Mouse (Mus musculus): ENCODE data around the gene Selenop. TPM values are rescaled to one million over a fixed set of nuclear protein-coding genes. Genes with fewer than 3 reads are reported as not detected.

The Selenop gene
- polyA plus RNA-seq, 1 experiment from 2014 or later: 106 TPM

- Histone ChIP-seq H3K27ac (ENCODE audit: low read length) (no peak overlapping the region), H3K4me1 (ENCODE audit: control insufficient read depth, insufficient read depth, low read length) (no peaks in the 10 kb centered on the region), H3K9ac (ENCODE audit: low read depth, low read length) (no peak overlapping the region), H3K27me3 (ENCODE audit: control insufficient read depth, insufficient read depth, low read depth, low read length) (no peaks in the 10 kb centered on the region), H3K4me2 (ENCODE audit: low read length) (no peak overlapping the region), H3K4me3 (ENCODE audit: low read depth, low read length) (no peak overlapping the region), H3K9me3 (replicated peaks; ENCODE audit: control insufficient read depth, low read length, poor library complexity, severe bottlenecking) (no peaks in the 10 kb centered on the region), H3K36me3 (ENCODE audit: control insufficient read depth, insufficient read depth, low read length) (no peaks in the 10 kb centered on the region)
- 98% methylated on average over 4 of the region's 4 CpGs for WGBS
- ATAC-seq: no peak
Observed at GRCm38 (mm10) chr15:3264293-3264692, 4.1 kb upstream of the Selenop start.

DNA sequence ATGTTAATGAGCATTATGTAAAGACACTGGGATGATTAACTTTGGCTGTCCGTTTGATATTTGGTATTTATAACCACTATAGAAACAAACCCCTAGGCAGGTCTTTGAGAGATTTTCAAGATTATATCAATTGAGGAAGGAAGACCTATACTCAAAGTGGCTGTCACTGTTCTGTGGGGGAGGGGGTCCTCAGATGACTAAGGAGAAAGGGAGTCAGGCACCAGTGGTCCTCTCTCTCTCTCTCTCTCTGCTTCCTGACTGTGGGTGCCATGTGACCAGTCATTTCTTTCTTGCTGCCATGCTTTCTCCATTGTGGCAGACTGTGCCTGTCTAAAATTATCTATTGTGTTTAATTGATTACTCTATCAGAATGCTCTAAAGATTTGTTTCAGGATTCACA, 3.5 kb upstream of the Selenop start:
- H3K27ac ChIP-seq (ENCODE audit: low read length): no peak overlapping the region
- no peaks in the 10 kb centered on the region for H3K36me3 ChIP-seq (ENCODE audit: control insufficient read depth, insufficient read depth, low read length)
- no peak overlapping the region for H3K4me3 ChIP-seq (ENCODE audit: low read depth, low read length)
- H3K9ac ChIP-seq (ENCODE audit: low read depth, low read length): no peak overlapping the region
- no peak overlapping the region for H3K4me2 ChIP-seq (ENCODE audit: low read length)
- no peaks in the 10 kb centered on the region for H3K27me3 ChIP-seq (ENCODE audit: control insufficient read depth, insufficient read depth, low read depth, low read length)
- H3K4me1 ChIP-seq (ENCODE audit: control insufficient read depth, insufficient read depth, low read length): no peaks in the 10 kb centered on the region
- no peaks in the 10 kb centered on the region for H3K9me3 ChIP-seq (replicated peaks; ENCODE audit: control insufficient read depth, low read length, poor library complexity, severe bottlenecking)
- no peak for ATAC-seq
- WGBS: 91% methylated on average over 1 of the region's 1 CpGs

DNA sequence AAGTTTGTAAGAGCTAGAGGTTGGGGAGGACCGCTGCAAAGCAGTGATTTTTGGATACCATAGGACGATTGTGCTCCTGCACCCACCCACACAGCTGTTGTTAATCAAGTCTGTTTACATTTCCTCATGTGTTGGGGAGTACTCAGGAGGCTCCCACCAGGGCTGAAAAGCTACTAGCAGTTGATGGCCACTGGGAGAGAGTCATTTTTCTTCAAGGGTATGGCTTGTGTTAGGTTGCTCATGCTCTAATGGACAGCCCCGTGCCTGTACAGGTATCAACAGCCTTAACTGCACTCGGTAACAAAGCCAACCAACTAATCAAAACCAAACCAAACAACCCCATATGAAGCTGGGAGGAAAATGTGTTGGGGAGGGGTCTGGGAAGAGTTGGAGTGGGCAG, 1.1 kb downstream of the Selenop start:
- H3K27ac ChIP-seq (ENCODE audit: low read length): no peak overlapping the region
- ATAC-seq: peak; percentile 9; the same call in 1 of the 2 replicates
- no peaks in the 10 kb centered on the region for H3K27me3 ChIP-seq (ENCODE audit: control insufficient read depth, insufficient read depth, low read depth, low read length)
- H3K4me1 ChIP-seq (ENCODE audit: control insufficient read depth, insufficient read depth, low read length): 0 out of 2 replicates have a peak, but pooled peaks cover 3% of the 10 kb centered on the region
- no peak overlapping the region for H3K4me2 ChIP-seq (ENCODE audit: low read length)
- H3K9ac ChIP-seq (ENCODE audit: low read depth, low read length): no peak overlapping the region
- H3K36me3 ChIP-seq (ENCODE audit: control insufficient read depth, insufficient read depth, low read length): no peaks in the 10 kb centered on the region
- H3K4me3 ChIP-seq (ENCODE audit: low read depth, low read length): no peak overlapping the region
- no peaks in the 10 kb centered on the region for H3K9me3 ChIP-seq (replicated peaks; ENCODE audit: control insufficient read depth, low read length, poor library complexity, severe bottlenecking)
- 92% methylated on average over 4 of the region's 4 CpGs for WGBS

GRCm38 (mm10) chr15:3269996-3270645, 1.8 kb downstream of the Selenop start:
- Histone ChIP-seq H3K27me3 (ENCODE audit: control insufficient read depth, insufficient read depth, low read depth, low read length) (no peaks in the 10 kb centered on the region), H3K9me3 (replicated peaks; ENCODE audit: control insufficient read depth, low read length, poor library complexity, severe bottlenecking) (no peaks in the 10 kb centered on the region), H3K27ac (ENCODE audit: low read length) (no peak overlapping the region), H3K36me3 (ENCODE audit: control insufficient read depth, insufficient read depth, low read length) (no peaks in the 10 kb centered on the region), H3K4me1 (ENCODE audit: control insufficient read depth, insufficient read depth, low read length) (0 out of 2 replicates have a peak, but pooled peaks cover 3% of the 10 kb centered on the region), H3K9ac (ENCODE audit: low read depth, low read length) (no peak overlapping the region), H3K4me2 (ENCODE audit: low read length) (peak overlapping the region; percentile 51), H3K4me3 (ENCODE audit: low read depth, low read length) (no peak overlapping the region)
- peak; percentile 50 for ATAC-seq
- 16% methylated on average over 6 of the region's 6 CpGs for whole genome bisulfite sequencing

GRCm38 (mm10) chr15:3270646-3271077, 2.3 kb downstream of the Selenop start:
- peak; percentile 76 for ATAC-seq
- 3% methylated on average over 12 of the region's 12 CpGs for WGBS
- Histone ChIP-seq H3K4me1 (ENCODE audit: control insufficient read depth, insufficient read depth, low read length) (0 out of 2 replicates have a peak, but pooled peaks cover 3% of the 10 kb centered on the region), H3K27ac (ENCODE audit: low read length) (0 out of 2 replicates have a peak overlapping the region, but pooled peaks have one; percentile 51), H3K36me3 (ENCODE audit: control insufficient read depth, insufficient read depth, low read length) (no peaks in the 10 kb centered on the region), H3K27me3 (ENCODE audit: control insufficient read depth, insufficient read depth, low read depth, low read length) (no peaks in the 10 kb centered on the region), H3K9ac (ENCODE audit: low read depth, low read length) (peak overlapping the region; percentile 15; the same call in 1 of the 2 replicates), H3K4me2 (ENCODE audit: low read length) (peak overlapping the region; percentile 51), H3K9me3 (replicated peaks; ENCODE audit: control insufficient read depth, low read length, poor library complexity, severe bottlenecking) (no peaks in the 10 kb centered on the region), H3K4me3 (ENCODE audit: low read depth, low read length) (peak overlapping the region; percentile 15; the same call in 1 of the 2 replicates)

DNA sequence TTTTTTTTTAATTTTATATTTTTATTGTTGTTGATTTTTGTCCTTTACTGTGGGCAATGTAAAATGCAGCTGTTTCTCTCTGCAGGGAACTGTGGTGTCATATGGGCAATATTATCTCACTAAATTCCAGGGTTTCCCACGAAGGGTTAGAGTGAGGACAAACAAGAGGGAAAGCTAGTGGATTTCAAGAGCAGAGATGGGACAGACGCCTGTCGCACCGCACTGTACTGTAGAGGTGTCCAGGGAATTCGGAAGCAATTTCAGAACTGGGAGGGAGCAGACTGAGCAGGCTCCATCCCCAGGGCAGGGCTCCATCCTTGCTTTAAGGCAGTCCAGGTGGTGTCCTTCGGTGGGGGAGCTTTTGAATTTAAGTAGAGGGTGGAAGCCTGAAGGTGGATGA, 2.9 kb downstream of the Selenop start:
- WGBS: 55% methylated on average over 6 of the region's 6 CpGs

DNA sequence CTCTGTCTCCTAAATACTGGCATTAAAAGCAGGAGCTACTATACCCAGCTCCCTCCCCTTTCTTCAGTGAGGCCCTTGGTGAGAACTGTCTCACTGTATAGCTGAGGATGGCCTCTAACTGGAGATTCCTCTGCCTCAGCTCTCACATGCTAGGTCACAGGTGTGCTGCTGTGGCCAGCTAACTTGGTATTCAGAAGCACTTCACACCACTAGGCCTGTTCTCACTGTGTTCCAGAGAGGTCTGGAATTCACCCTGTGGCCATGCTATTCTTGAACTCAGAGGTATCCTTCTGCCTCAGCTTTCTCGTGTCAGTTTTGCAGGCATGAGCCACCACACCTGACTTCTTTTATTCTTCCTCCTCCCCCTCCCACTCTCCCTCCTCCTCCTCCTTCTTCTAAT, 4.8 kb downstream of the Selenop start:
- Histone ChIP-seq H3K9ac (ENCODE audit: low read depth, low read length) (no peak overlapping the region), H3K4me3 (ENCODE audit: low read depth, low read length) (no peak overlapping the region), H3K36me3 (ENCODE audit: control insufficient read depth, insufficient read depth, low read length) (no peaks in the 10 kb centered on the region), H3K4me1 (ENCODE audit: control insufficient read depth, insufficient read depth, low read length) (0 out of 2 replicates have a peak, but pooled peaks cover 3% of the 10 kb centered on the region), H3K4me2 (ENCODE audit: low read length) (no peak overlapping the region), H3K27ac (ENCODE audit: low read length) (no peak overlapping the region), H3K9me3 (replicated peaks; ENCODE audit: control insufficient read depth, low read length, poor library complexity, severe bottlenecking) (no peaks in the 10 kb centered on the region), H3K27me3 (ENCODE audit: control insufficient read depth, insufficient read depth, low read depth, low read length) (no peaks in the 10 kb centered on the region)
- WGBS: 74% methylated on average over 1 of the region's 1 CpGs
- no peak for ATAC-seq

More for the DNA sequence above, 2.9 kb downstream of the Selenop start:
- Histone ChIP-seq H3K9me3 (replicated peaks; ENCODE audit: control insufficient read depth, low read length, poor library complexity, severe bottlenecking) (no peaks in the 10 kb centered on the region), H3K27me3 (ENCODE audit: control insufficient read depth, insufficient read depth, low read depth, low read length) (no peaks in the 10 kb centered on the region), H3K27ac (ENCODE audit: low read length) (no peak overlapping the region), H3K4me3 (ENCODE audit: low read depth, low read length) (peak overlapping the region; percentile 6; the same call in 1 of the 2 replicates), H3K9ac (ENCODE audit: low read depth, low read length) (peak overlapping the region; percentile 33; the same call in 1 of the 2 replicates), H3K4me2 (ENCODE audit: low read length) (0 out of 2 replicates have a peak overlapping the region, but pooled peaks have one; percentile 6), H3K36me3 (ENCODE audit: control insufficient read depth, insufficient read depth, low read length) (no peaks in the 10 kb centered on the region), H3K4me1 (ENCODE audit: control insufficient read depth, insufficient read depth, low read length) (0 out of 2 replicates have a peak, but pooled peaks cover 3% of the 10 kb centered on the region)
- ATAC-seq: no peak

DNA sequence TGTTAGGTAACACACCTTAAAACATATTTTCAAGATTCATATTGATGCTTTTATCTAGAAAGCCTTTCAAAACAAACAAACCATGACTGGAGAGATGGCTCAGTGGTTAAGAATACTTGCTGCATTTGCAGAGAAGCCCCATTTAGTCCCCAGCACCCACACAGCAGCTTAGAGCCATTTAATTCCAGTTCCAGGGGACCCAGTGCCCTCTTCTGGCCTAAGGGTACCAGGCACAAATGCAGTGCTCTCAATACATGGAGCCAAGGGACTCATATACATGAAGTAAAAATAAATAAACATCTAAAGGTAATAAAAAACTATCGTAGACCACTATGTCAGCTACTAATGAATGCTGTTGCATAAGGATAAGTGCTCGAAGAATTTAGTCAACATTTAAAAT, 9.0 kb downstream of the Selenop start:
- Histone ChIP-seq H3K4me3 (ENCODE audit: low read depth, low read length) (no peak overlapping the region), H3K27ac (ENCODE audit: low read length) (no peak overlapping the region), H3K36me3 (ENCODE audit: control insufficient read depth, insufficient read depth, low read length) (no peaks in the 10 kb centered on the region), H3K9ac (ENCODE audit: low read depth, low read length) (no peak overlapping the region), H3K9me3 (replicated peaks; ENCODE audit: control insufficient read depth, low read length, poor library complexity, severe bottlenecking) (no peaks in the 10 kb centered on the region), H3K4me1 (ENCODE audit: control insufficient read depth, insufficient read depth, low read length) (no peaks in the 10 kb centered on the region), H3K4me2 (ENCODE audit: low read length) (no peak overlapping the region), H3K27me3 (ENCODE audit: control insufficient read depth, insufficient read depth, low read depth, low read length) (no peaks in the 10 kb centered on the region)
- ATAC-seq: no peak
- WGBS: 92% methylated on average over 2 of the region's 2 CpGs

GRCm38 (mm10) chr15:3279242-3279641, 10.9 kb downstream of the Selenop start:
- H3K9me3 ChIP-seq (replicated peaks; ENCODE audit: control insufficient read depth, low read length, poor library complexity, severe bottlenecking): no peaks in the 10 kb centered on the region
- ATAC-seq: no peak
- H3K36me3 ChIP-seq (ENCODE audit: control insufficient read depth, insufficient read depth, low read length): no peaks in the 10 kb centered on the region
- 75% methylated on average over 7 of the region's 7 CpGs for WGBS
- H3K27me3 ChIP-seq (ENCODE audit: control insufficient read depth, insufficient read depth, low read depth, low read length): no peaks in the 10 kb centered on the region
- H3K9ac ChIP-seq (ENCODE audit: low read depth, low read length): no peak overlapping the region
- H3K27ac ChIP-seq (ENCODE audit: low read length): no peak overlapping the region
- H3K4me3 ChIP-seq (ENCODE audit: low read depth, low read length): no peak overlapping the region
- no peaks in the 10 kb centered on the region for H3K4me1 ChIP-seq (ENCODE audit: control insufficient read depth, insufficient read depth, low read length)
- H3K4me2 ChIP-seq (ENCODE audit: low read length): no peak overlapping the region

All from midbrain, embryonic 16.5 days (tissue).